Mouse (Mus musculus) megakaryocyte, embryonic 14.5 days (primary cell): ENCODE results near the gene Fam129b.

ENCODE experiments used
- FLI1 ChIP-seq: IDR thresholded peaks from 2 replicates; pipeline ENCODE4 v1.6.1; 2012; ENCODE audit warnings: low read length, inconsistent platforms, mixed read lengths
- GATA1 ChIP-seq: IDR thresholded peaks from 3 replicates; pipeline ENCODE4 v1.6.1; 2012; ENCODE audit warnings: mixed read lengths, low read length, inconsistent platforms, borderline replicate concordance

DNA sequence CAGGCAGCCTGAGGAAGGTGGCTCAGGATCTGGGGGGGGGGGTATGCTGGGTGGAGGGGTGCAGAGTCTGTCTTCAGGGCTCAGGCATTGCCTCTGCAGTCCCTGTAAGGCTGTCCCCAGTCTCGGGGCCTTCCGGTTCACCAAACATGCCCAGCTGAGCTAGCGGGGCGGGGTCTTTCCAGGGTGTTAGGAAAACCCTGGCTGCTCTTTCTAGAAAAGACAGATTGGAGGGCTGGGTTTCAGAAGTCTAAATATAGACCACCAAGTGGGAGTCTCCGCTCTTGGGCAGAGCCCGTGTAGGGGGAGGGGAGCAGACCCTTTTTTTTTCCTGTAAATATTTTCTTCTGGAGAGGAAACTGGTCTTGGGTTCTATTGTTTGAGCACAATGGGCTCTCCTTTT is 32.4 kb downstream of the Fam129b start:
- TF ChIP-seq GATA1, result no peak
- no peak for TF ChIP-seq FLI1
